Mouse (Mus musculus) erythroblast, embryonic 14.5 days (primary cell): ENCODE measurements around the gene 4921517D22Rik. TPM values are rescaled to one million over a fixed set of nuclear protein-coding genes. Genes with fewer than 3 reads are reported as not detected.
A peak's percentile ranks its signal among the peaks of the same experiment; 100 is the strongest.

Experiments
- H3K27me3 ChIP-seq: 2 replicates; pipeline ENCODE4 v1.6.1; 2012; ENCODE audit warnings: inconsistent platforms; ENCODE audit not compliant: control insufficient read depth
- H3K36me3 ChIP-seq: 2 replicates; pipeline ENCODE4 v1.6.1; 2012; ENCODE audit warnings: mild to moderate bottlenecking, inconsistent platforms; ENCODE audit not compliant: control insufficient read depth
- H3K4me1 ChIP-seq: 2 replicates; pipeline ENCODE4 v1.6.1; 2012; ENCODE audit warnings: inconsistent platforms; ENCODE audit not compliant: control insufficient read depth
- H3K4me3 ChIP-seq: replicated peaks from 2 replicates; pipeline ENCODE3; 2012; ENCODE audit warnings: moderate library complexity, mild to moderate bottlenecking, inconsistent platforms
- H3K9me3 ChIP-seq: 2 replicates; pipeline ENCODE4 v1.6.1; 2012; ENCODE audit warnings: low read length, inconsistent platforms, mixed read lengths; ENCODE audit not compliant: control insufficient read depth
- GATA1 ChIP-seq: IDR thresholded peaks from 2 replicates; pipeline ENCODE4 v1.6.1; 2012; ENCODE audit warnings: low read length, inconsistent platforms, mixed read lengths
- TAL1 ChIP-seq: IDR thresholded peaks from 3 replicates; pipeline ENCODE4 v1.6.1; 2012; ENCODE audit warnings: low read length, inconsistent platforms, mixed read lengths
- polyA plus RNA-seq: library from polyadenylated mRNA; stranded (reverse); fragments of >175 nt; gene quantifications from 2 replicates; pipeline ENCODE4 v1.2.3, GENCODE M21; 2012

4921517D22Rik gene
- polyA plus RNA-seq, 1 experiment, result not detected

DNA sequence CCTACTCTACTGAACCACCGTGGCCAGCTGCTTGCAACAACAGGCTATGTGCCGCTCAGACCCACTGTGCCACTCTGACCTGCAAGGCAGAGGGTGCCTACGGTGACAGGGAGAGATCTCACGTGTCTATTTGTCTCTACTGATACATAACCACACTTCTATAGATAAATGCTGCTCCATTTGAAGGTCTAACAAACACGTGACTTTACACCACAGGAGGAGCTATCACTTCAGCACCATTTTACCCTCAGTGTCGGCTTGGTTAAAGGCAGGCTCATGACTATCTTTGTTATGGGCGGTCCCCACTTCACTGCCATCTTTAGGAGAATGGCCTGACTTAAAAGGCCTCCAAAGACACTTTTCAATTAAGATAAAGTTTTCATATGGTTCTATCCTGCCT lies 11.3 kb downstream of the 4921517D22Rik start:
- Histone ChIP-seq H3K4me3 (no peak overlapping the region), H3K36me3 (no peaks in the 10 kb centered on the region), H3K27me3 (peaks cover 4% of the 10 kb centered on the region), H3K4me1 (peaks cover 28% of the 10 kb centered on the region), H3K9me3 (no peaks in the 10 kb centered on the region)
- TF ChIP-seq TAL1, result no peak
- no peak for TF ChIP-seq GATA1

DNA sequence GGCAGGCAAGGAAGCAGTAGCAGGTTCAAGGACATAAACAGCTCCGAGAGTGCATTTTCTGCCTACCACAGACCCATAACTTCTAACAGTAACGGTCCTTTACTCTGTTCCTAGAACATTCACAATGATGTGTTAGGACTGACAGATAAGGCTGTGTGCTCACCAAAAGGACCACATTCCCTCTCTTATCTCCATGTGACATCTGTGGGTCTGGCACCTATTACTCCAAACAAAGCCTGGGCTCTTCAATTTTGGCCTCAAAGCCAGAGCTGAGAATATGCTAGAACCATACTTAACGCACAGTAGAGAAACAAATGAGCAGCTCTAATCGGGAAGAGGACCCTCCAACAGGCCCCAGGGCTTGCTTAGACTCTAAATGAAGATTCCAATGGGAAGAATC lies 14.0 kb downstream of the 4921517D22Rik start:
- peaks cover 42% of the 10 kb centered on the region for H3K4me1 ChIP-seq
- no peaks in the 10 kb centered on the region for H3K9me3 ChIP-seq
- TF ChIP-seq GATA1 (peak; percentile 45), TAL1 (no peak)
- H3K27me3 ChIP-seq, result peaks cover 4% of the 10 kb centered on the region
- H3K36me3 ChIP-seq, result no peaks in the 10 kb centered on the region
- no peak overlapping the region for H3K4me3 ChIP-seq

DNA sequence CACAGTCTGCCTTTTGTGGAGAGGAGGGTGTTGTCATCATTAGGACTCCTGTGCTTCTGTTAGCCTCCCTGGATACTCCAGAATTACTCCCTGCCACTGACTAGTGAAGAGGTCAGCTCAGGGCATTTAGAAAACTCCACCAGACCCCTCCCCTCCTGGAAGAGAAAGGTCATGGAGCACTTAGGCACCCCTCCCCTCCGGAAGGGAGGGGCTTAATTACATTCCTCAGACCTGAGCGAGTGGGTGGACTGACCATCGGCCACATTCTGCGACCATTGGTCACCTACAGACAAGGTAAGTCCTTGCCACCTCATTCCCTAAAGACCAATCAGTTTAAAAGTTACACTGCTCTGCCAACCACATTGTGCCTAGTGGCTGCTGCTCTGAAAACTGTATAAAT lies 14.6 kb downstream of the 4921517D22Rik start:
- no peaks in the 10 kb centered on the region for H3K36me3 ChIP-seq
- TF ChIP-seq TAL1 (no peak), GATA1 (no peak)
- H3K4me3 ChIP-seq, result no peak overlapping the region
- peaks cover 48% of the 10 kb centered on the region for H3K4me1 ChIP-seq
- no peaks in the 10 kb centered on the region for H3K9me3 ChIP-seq
- peaks cover 4% of the 10 kb centered on the region for H3K27me3 ChIP-seq

DNA sequence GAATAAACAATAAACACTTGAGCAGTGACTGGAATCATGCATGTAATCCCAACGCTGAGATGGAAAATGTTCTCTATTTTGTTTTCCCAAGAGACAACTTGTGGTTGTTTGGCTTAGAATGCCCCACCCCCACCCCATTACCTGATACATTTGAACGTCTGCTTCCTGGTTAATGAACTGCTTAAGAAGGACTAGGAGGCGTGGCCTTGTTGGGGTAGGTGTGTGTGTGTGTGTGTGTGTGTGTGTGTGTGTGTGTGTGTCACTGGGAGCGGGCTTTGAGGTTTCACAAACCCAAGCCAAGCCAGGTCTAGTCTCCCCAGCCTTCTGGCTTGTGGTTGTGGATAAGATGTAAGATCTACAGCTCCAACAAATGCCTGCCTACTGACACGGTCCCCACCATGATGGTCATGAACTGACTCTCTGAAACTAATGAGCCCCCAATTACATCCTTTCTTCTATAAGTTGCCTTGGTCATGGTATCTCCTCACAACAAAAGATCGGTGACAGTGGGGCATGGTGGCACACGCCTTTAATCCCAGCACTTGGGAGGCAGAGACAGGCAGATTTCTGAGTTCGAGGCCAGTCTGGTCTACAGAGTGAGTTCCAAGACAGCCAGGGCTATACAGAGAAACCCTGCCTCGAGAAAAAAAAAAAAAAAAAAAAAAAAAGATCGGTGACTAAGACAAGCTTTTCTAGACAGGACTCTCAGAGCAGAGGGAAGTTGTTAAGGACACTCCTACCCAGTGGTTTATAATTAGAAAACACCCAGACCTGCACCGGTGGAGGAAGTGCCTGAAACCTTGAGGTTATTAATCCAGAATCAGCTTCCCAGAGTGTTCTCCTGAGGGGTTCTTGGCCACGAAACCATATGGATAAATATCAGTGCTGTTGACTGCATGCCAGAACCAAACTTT lies 17.3 kb downstream of the 4921517D22Rik start:
- H3K27me3 ChIP-seq, result no peaks in the 10 kb centered on the region
- peaks cover 65% of the 10 kb centered on the region for H3K4me1 ChIP-seq
- H3K4me3 ChIP-seq, result peak overlapping the region; percentile 94
- no peaks in the 10 kb centered on the region for H3K9me3 ChIP-seq
- TF ChIP-seq TAL1 (no peak), GATA1 (no peak)
- H3K36me3 ChIP-seq, result peaks cover 14% of the 10 kb centered on the region

DNA sequence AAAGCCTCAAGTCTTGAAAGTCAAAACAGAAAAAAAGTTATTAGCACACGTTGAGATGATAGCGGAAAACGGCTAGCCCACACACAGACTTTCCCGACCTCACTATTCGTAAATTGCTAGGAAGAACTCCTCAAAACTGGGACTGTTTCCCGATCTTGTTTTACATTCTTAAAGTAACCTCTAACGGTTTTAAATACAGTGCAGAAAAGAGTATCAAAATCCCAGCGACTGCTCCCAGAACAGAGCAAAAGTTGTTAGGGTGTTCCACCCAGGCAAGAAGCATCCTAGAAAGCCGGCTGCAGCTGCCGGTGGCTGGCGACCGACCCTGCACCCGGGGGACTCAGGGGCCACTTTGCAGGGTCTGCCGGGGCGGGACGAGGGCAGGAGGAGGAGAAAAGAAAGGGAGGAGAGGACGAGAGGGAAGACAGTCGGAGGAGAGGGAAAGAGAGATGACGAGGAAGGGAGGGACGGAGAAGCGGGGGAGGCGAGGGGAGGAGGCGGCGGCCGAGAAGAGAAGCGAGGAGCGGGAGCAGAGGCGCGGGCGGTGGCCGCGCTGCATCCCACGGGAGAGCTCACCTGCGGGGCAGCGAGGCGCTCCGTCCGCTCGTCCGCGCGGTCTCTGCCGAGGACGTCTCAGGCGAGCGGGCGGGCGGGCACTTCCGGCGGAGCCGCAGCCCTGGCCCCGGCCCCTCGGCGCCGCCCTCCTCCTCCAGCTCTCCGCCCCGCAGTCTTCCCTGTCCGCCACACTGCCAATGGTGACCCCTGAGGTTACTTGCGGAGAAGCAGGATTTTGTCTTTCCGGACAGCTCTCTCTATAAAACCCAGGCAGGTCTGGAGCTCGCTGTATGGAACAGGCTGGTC lies 18.5 kb downstream of the 4921517D22Rik start, which contains the start of gene Golm1:
Gene Golm1, minus strand, starts transcription at position 661 of the 861 bp plus-strand sequence.
- TF ChIP-seq TAL1, result no peak
- no peak for TF ChIP-seq GATA1
- Histone ChIP-seq H3K4me3 (peak within 1 kb of the TSS; percentile 94), H3K4me1 (peaks cover 69% of the 10 kb centered on the region)

DNA sequence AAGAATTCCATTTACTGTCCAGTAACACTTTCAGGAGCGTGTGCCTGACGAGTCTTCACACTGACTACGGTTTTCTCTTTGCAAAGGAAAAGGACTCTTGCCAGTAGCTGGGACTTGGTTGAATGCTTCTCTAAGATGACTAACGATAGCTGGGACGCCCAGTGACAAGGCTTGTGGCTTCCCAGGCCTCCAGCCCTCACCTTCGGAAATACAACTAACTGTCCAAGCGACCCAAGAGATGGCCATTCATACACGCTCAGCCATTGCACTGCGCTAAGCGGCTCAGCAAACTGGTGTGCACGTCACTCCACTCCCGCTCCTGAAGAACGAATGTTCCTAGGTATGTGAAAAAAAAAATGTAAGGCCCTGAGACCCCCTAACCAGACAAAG lies 19.2 kb downstream of the 4921517D22Rik start:
- H3K36me3 ChIP-seq, result peaks cover 30% of the 10 kb centered on the region
- peaks cover 68% of the 10 kb centered on the region for H3K4me1 ChIP-seq
- H3K27me3 ChIP-seq, result no peaks in the 10 kb centered on the region
- TF ChIP-seq GATA1 (no peak), TAL1 (no peak)
- H3K9me3 ChIP-seq, result no peaks in the 10 kb centered on the region
- peak overlapping the region; percentile 94 for H3K4me3 ChIP-seq

More for the DNA sequence above, 18.5 kb downstream of the 4921517D22Rik start, which contains the start of gene Golm1:
- no peaks in the 10 kb centered on the region for H3K27me3 ChIP-seq
- H3K36me3 ChIP-seq, result peaks cover 24% of the 10 kb centered on the region
- H3K9me3 ChIP-seq, result no peaks in the 10 kb centered on the region

DNA sequence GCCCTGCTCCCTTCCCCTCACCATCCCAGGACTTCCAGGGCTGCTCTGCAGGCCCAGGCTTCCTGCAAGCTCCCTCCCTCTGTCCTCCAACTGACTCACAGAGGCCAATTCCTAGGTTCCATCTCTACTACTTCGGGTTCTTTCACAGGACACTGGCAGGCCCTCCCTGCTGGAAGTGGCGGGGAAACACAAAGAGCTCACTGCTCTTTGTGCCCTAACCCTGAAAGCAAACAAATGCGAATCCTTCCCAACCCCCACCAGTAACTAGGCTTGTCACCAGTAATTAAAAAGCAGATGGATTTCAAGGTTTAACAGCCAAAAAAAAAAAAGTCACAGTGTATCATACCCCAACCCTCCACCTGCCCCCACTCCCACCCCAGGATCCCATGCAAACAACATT lies 19.7 kb downstream of the 4921517D22Rik start:
- Histone ChIP-seq H3K4me3 (peak overlapping the region; percentile 94), H3K36me3 (peaks cover 36% of the 10 kb centered on the region), H3K9me3 (no peaks in the 10 kb centered on the region), H3K4me1 (peaks cover 68% of the 10 kb centered on the region), H3K27me3 (no peaks in the 10 kb centered on the region)
- TF ChIP-seq TAL1 (no peak), GATA1 (no peak)

DNA sequence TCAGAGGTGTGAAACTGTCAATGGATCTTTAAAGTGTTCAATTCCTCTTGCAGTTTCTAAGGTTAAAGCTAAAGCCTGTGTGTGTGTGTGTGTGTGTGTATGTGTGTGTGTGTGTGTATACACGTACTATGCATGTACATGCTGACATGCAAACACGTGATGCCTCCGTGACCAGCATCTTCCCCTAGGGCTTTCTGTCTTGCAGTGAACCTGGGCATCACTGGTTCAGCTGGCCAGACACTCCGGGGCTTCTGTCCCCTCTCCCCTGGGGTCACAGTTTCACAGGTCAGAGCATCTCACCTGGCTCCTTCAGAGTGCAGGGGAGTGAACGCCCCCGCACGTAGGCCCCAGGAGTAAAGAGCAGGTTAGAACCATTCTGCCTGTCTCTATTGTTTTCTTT lies 20.3 kb downstream of the 4921517D22Rik start:
- Histone ChIP-seq H3K9me3 (no peaks in the 10 kb centered on the region), H3K27me3 (no peaks in the 10 kb centered on the region), H3K4me3 (peak overlapping the region; percentile 44), H3K4me1 (peaks cover 68% of the 10 kb centered on the region), H3K36me3 (peaks cover 38% of the 10 kb centered on the region)
- TF ChIP-seq GATA1 (no peak), TAL1 (no peak)

DNA sequence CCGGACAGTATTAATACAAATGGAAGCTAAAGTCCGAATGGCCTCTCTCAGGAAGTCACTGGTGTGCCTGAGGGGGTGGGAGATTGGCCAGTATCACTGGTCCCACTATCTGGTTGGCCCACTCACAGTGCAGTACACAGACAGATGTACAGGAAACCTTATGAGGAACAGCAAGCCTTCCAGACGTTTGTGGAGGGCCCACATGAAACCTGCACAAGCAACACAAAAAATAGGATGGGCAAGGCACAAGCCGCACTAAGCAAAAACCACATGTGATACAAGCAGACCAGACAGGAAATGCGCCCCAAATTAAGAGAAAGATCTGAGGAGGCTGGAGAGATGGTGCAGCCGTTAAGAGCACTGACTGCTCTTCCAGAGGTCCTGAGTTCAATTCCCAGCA lies 21.7 kb downstream of the 4921517D22Rik start:
- no peaks in the 10 kb centered on the region for H3K9me3 ChIP-seq
- H3K4me3 ChIP-seq, result peak overlapping the region; percentile 4
- no peak for TF ChIP-seq GATA1
- no peak for TF ChIP-seq TAL1
- no peaks in the 10 kb centered on the region for H3K27me3 ChIP-seq
- peaks cover 78% of the 10 kb centered on the region for H3K4me1 ChIP-seq
- peaks cover 44% of the 10 kb centered on the region for H3K36me3 ChIP-seq
